Mouse (Mus musculus): Measurements from ENCODE around the gene Nap1l5. TPM values are rescaled to one million over a fixed set of nuclear protein-coding genes. Genes with fewer than 3 reads are reported as not detected.
"Not testable (repeated sequence)": the region's sequence is repeated elsewhere in the genome, so short reads cannot be mapped to it uniquely, and the experiment has no call there.

Gene Nap1l5
- total RNA-seq, 2 experiments from 2014 or later = 0.16 to 0.18 TPM

- DNase-seq = no peak
- intact Hi-C loops (cut with DNase I; ENCODE audit: low total_unique reads) = no loop called here
These were observed 6.0 kb upstream of the Nap1l5 start for GRCm38 (mm10) chr6:58912842-58913241.

- intact Hi-C loops (cut with DNase I; ENCODE audit: low total_unique reads) = no loop called here
- no peak for DNase-seq
These were observed 915 bp upstream of the Nap1l5 start for GRCm38 (mm10) chr6:58907791-58908190.

GRCm38 (mm10) chr6:58907336-58907735 lies 460 bp upstream of the Nap1l5 start:
- DNase-seq = no peak
- intact Hi-C loops (cut with DNase I; ENCODE audit: low total_unique reads) = no loop called here

- no peak for DNase-seq
These were observed 2.3 kb downstream of the Nap1l5 start for GRCm38 (mm10) chr6:58904551-58904950.

GRCm38 (mm10) chr6:58903171-58903570 lies 3.7 kb downstream of the Nap1l5 start:
- intact Hi-C loops (cut with DNase I; ENCODE audit: low total_unique reads) = no loop called here

More at GRCm38 (mm10) chr6:58904551-58904950, 2.3 kb downstream of the Nap1l5 start:
- intact Hi-C loops (cut with DNase I; ENCODE audit: low total_unique reads) = no loop called here

GRCm38 (mm10) chr6:58900536-58900935 lies 6.3 kb downstream of the Nap1l5 start:
- intact Hi-C loops (cut with DNase I; ENCODE audit: low total_unique reads) = no loop called here
- no peak for DNase-seq

More at GRCm38 (mm10) chr6:58903171-58903570, 3.7 kb downstream of the Nap1l5 start:
- DNase-seq = no peak

GRCm38 (mm10) chr6:58899076-58899475 lies 7.8 kb downstream of the Nap1l5 start:
- intact Hi-C loops (cut with DNase I; ENCODE audit: low total_unique reads) = no loop called here
- no peak for DNase-seq

- DNase-seq = no peak
- intact Hi-C loops (cut with DNase I; ENCODE audit: low total_unique reads) = no loop called here
These were observed 10.2 kb downstream of the Nap1l5 start for GRCm38 (mm10) chr6:58896648-58897047.

GRCm38 (mm10) chr6:58894994-58895393 lies 11.9 kb downstream of the Nap1l5 start:
- DNase-seq = no peak
- intact Hi-C loops (cut with DNase I; ENCODE audit: low total_unique reads) = no loop called here

- DNase-seq = no peak
- intact Hi-C loops (cut with DNase I; ENCODE audit: low total_unique reads) = no loop called here
These were observed 13.6 kb downstream of the Nap1l5 start for GRCm38 (mm10) chr6:58893307-58893706.

- intact Hi-C loops (cut with DNase I; ENCODE audit: low total_unique reads) = no loop called here
- DNase-seq = no peak
These were observed 17.0 kb downstream of the Nap1l5 start for GRCm38 (mm10) chr6:58889917-58890316.

- intact Hi-C loops (cut with DNase I; ENCODE audit: low total_unique reads) = no loop called here
These were observed 24.6 kb downstream of the Nap1l5 start for GRCm38 (mm10) chr6:58882271-58882670.

GRCm38 (mm10) chr6:58881363-58881762 lies 25.5 kb downstream of the Nap1l5 start:
- intact Hi-C loops (cut with DNase I; ENCODE audit: low total_unique reads) = no loop called here
- no peak for DNase-seq

More at GRCm38 (mm10) chr6:58882271-58882670, 24.6 kb downstream of the Nap1l5 start:
- no peak for DNase-seq

- DNase-seq = no peak
- intact Hi-C loops (cut with DNase I; ENCODE audit: low total_unique reads) = no loop called here
These were observed 26.0 kb downstream of the Nap1l5 start for GRCm38 (mm10) chr6:58880861-58881260.

- DNase-seq = no peak
- intact Hi-C loops (cut with DNase I; ENCODE audit: low total_unique reads) = no loop called here
These were observed 26.9 kb downstream of the Nap1l5 start for GRCm38 (mm10) chr6:58879987-58880386.

- intact Hi-C loops (cut with DNase I; ENCODE audit: low total_unique reads) = no loop called here
- DNase-seq = no peak
These were observed 27.3 kb downstream of the Nap1l5 start for GRCm38 (mm10) chr6:58879572-58879971.

GRCm38 (mm10) chr6:58867858-58868257 lies 39.0 kb downstream of the Nap1l5 start:
- intact Hi-C loops (cut with DNase I; ENCODE audit: low total_unique reads); DNase-seq: not testable (repeated sequence)

- no peak for DNase-seq
- intact Hi-C loops (cut with DNase I; ENCODE audit: low total_unique reads) = no loop called here
These were observed 43.1 kb downstream of the Nap1l5 start for GRCm38 (mm10) chr6:58863631-58864235.

- DNase-seq = peak; percentile 37
- intact Hi-C loops (cut with DNase I; ENCODE audit: low total_unique reads) = no loop called here
These were observed 44.4 kb downstream of the Nap1l5 start for GRCm38 (mm10) chr6:58862446-58862993.

GRCm38 (mm10) chr6:58859517-58859916 lies 47.4 kb downstream of the Nap1l5 start:
- no peak for DNase-seq
- intact Hi-C loops (cut with DNase I; ENCODE audit: low total_unique reads) = no loop called here

- intact Hi-C loops (cut with DNase I; ENCODE audit: low total_unique reads) = no loop called here
- DNase-seq = peak; percentile 14
These were observed 50.4 kb downstream of the Nap1l5 start for GRCm38 (mm10) chr6:58856494-58856893.
